Mouse (Mus musculus) v-Abl transformed pro-B cells (cell line): ENCODE data around the gene Scgn.

Source experiments
- in situ Hi-C, 2 experiments: fragments of 400-800 bp; cut with MboI; formaldehyde crosslinking; loops; one replicate each; pipeline ENCODE4 v1.15.1; 2025; ENCODE audit not compliant: unreplicated experiment in 2 of 2

Scgn gene

DNA sequence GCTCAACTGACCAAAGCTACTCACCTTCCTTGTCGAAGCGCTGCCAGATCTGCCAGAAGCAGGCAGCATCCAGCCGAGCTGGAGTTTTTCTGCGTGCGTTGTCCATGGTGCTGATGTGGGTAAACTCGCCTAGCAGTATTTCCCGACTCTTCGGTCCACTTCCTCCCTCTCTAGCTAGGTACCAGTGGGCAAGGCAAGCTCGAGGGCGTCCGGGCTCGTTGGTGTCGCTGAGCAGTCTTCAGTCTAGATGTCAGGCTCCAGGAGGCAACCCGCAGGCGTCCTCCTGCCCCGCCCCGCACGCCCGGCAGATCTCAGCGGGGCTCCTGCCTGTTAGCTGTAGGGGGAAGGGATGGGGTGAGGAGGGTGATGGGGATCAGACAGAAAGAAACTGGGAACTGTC is at the start of gene Scgn:
Scgn (minus strand) TSS at position 287 of the 400 bp plus-strand sequence.
- in situ Hi-C loops, result loop anchor here in 1 of 2 experiments (25.0 kb wide), 1 partner anchor 946 kb away; the partner anchor contains the start of genes Aldh5a1 and Gpld1

GRCm38 (mm10) chr13:24040221-24040620 is 49.2 kb upstream of the Scgn start:
- in situ Hi-C loops, result no loop called here

- in situ Hi-C loops, result no loop called here
Measured at GRCm38 (mm10) chr13:24037502-24037901, 46.5 kb upstream of the Scgn start.

DNA sequence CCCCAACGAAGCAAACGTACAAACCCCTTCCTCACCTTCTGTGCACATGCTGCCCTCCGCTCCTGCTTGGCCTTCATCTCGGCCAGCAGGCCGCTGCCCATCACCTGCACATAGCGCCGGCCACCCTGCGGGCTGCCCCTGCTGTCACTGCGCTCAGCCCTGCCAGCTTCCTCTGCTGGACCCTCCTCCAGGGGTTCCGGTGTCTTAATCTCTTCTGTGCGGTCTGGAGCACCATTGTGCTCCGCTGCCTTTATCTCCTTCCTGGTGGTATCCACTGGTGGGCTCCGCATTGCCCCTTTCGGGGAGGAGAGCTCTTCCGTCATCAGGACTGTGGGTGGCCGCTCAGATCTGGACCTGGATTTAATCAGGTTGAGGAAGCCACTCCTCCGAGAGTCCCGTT is 45.1 kb upstream of the Scgn start:
- in situ Hi-C loops, result no loop called here

- in situ Hi-C loops, result no loop called here
Measured at GRCm38 (mm10) chr13:24027191-24028170, 36.5 kb upstream of the Scgn start.

DNA sequence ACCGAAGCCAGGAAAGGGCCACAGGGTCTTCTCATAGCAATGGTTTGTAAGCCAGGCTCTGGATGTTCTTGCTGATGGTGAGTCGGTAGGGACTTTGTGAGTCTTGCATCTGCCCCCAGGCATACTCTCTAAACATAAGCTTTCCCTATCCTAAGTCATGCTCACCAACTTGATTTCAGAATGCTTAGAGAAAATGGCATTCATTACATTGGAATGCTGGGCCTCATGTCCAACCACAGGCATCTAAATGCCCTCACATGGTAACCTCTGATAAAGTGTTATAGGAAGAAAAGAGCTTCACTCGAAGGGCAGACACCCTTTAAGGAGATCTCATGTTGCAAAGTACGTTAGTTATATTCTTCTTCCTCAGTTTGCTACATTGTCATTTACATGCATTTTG is 27.5 kb upstream of the Scgn start:
- in situ Hi-C loops, result no loop called here

DNA sequence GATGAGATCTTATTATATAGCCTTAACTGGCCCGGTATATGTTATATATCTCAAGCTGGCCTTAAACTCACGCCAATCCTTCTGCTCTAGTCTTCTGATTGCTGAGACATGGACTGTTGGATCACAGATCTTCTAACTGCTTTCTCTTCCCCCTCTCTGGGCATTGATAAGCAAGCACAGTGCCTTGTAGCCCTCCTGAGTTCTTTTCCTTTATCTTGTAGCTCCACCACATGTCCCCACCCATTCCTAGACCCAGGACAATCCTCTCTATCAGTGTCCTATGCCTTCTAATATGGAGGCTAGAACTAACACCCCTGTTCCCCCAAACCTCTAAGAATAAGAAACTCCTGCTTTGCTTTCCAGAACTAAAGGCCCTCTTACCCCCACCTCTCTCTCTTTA is 14.5 kb upstream of the Scgn start:
- in situ Hi-C loops, result no loop called here

- in situ Hi-C loops, result no loop called here
Measured at GRCm38 (mm10) chr13:24001797-24002196, 10.8 kb upstream of the Scgn start.

DNA sequence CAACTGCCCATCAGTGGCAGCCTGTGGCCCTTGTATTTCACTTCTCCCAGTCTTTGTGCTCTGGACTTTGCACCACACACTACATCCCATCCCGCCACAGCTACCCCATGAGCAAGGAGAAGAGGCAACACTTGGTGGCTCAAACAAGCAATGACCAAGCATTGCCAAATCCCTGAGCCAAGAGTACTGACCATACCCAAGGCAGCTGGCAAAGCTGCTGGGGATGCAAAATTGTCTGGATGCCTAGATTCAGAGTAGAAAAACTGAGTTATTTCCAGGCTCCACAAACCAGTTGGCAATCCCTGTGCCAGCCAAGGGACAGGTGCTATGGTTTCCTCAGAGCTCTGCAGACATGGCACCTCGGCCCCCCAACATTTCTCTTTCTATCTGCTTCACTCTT is 10.1 kb upstream of the Scgn start:
- in situ Hi-C loops, result no loop called here

DNA sequence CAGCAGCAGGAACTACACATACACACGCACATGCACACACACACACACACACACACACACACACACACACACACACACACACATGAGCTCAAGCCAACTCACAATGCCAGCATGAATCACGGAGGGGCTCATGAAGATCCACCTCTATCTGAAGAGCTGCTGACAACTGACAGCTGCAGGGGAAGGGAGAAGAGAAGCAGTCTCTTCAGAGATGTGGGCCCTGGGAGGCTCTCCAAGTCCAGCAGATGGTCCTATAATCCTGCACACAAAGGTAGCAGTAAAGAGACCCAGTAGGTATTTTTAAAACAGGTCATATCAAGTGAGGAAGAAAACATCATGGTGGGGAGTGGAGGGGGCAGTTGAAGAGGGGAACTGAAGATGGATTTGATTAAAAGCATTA is 7.8 kb upstream of the Scgn start:
- in situ Hi-C loops, result loop anchor here in 1 of 2 experiments (25.0 kb wide), 1 partner anchor 938 kb away; the partner anchor contains the start of genes Aldh5a1 and Gpld1

DNA sequence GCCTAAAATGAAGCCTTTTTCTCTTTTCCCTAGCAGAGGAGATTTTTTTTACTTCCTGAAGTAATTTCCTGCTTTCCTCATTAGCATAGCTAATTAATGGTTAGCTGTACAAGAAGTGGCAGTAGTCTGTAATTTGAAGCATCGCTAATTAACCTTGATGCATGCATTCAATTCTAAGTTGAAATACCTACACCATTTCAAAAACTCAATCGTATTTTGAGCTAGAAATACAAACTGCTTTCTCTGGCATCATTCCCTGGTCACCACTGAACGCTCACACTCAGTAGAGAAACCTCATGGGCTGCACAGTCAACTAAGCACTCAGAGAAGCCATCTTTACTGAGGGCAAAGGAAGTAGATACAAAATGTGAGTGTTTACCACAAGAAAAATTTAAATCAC is 3.7 kb upstream of the Scgn start:
- in situ Hi-C loops, result loop anchor here in 1 of 2 experiments (25.0 kb wide), 1 partner anchor 943 kb away; the partner anchor contains the start of genes Aldh5a1 and Gpld1

GRCm38 (mm10) chr13:23994024-23994423 is 3.0 kb upstream of the Scgn start:
- in situ Hi-C loops, result loop anchor here in 1 of 2 experiments (25.0 kb wide), 1 partner anchor 943 kb away; the partner anchor contains the start of genes Aldh5a1 and Gpld1

GRCm38 (mm10) chr13:23990451-23990850 is 563 bp downstream of the Scgn start:
- in situ Hi-C loops, result loop anchor here in 1 of 2 experiments (25.0 kb wide), 1 partner anchor 947 kb away; the partner anchor contains the start of genes Aldh5a1 and Gpld1

GRCm38 (mm10) chr13:23985130-23985529 is 5.9 kb downstream of the Scgn start:
- in situ Hi-C loops, result loop anchor here in 1 of 2 experiments (25.0 kb wide), 1 partner anchor 952 kb away; the partner anchor contains the start of genes Aldh5a1 and Gpld1

DNA sequence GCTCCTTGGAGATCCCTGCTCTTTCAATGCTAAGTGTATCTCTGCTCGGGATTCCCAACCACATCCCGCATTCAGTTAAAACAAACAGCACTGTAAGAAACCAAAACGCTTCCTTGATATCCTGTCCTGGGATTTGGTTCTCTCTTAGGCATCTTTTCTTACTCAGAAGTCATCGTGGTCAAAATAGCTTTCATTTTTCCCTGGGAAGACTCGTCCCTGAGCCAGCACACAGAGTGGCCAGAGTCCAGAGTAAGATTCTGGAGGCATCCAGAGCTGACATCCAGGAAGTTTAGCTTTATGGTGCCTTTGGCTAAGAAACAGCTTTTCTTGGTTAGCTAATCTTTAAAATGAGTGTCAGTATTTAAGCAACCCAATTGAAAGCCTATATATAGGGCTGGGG is 18.7 kb downstream of the Scgn start:
- in situ Hi-C loops, result loop anchor here in 1 of 2 experiments (25.0 kb wide), 1 partner anchor 315 kb away; the partner anchor contains the start of gene Carmil1

DNA sequence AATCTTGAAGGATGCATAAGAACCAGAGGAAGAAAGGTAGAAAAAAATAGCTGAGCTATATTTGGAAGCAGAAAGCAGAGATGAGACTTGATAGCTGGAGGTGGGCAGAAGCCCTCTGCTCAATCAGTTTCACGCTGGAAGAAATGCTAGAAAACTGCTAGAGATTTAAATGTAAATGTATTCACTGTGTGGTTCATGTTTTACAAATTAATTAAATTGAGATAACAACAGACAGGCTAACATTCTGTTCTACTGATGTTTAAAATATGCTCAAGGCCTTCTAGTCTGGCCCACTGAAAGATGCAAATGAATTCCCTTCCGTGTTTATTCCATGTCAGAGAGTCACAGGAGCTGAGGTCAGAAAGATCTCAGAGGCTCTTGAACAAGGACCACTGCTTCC is 19.1 kb downstream of the Scgn start:
- in situ Hi-C loops, result loop anchor here in 1 of 2 experiments (25.0 kb wide), 1 partner anchor 315 kb away; the partner anchor contains the start of gene Carmil1

GRCm38 (mm10) chr13:23964909-23965308 is 26.1 kb downstream of the Scgn start:
- in situ Hi-C loops, result loop anchor here in 1 of 2 experiments (25.0 kb wide), 1 partner anchor 322 kb away; the partner anchor contains the start of gene Carmil1

- in situ Hi-C loops, result loop anchor here in 1 of 2 experiments (25.0 kb wide), 1 partner anchor 328 kb away; the partner anchor contains the start of gene Carmil1
Measured at GRCm38 (mm10) chr13:23959776-23960175, 31.2 kb downstream of the Scgn start.

GRCm38 (mm10) chr13:23950928-23951327 is 40.1 kb downstream of the Scgn start:
- in situ Hi-C loops, result loop anchor here (5.0 to 25.0 kb wide), 2 partner anchors 119 to 336 kb away; partner anchors contain the start of gene Carmil1 (in 1 of the 2)

DNA sequence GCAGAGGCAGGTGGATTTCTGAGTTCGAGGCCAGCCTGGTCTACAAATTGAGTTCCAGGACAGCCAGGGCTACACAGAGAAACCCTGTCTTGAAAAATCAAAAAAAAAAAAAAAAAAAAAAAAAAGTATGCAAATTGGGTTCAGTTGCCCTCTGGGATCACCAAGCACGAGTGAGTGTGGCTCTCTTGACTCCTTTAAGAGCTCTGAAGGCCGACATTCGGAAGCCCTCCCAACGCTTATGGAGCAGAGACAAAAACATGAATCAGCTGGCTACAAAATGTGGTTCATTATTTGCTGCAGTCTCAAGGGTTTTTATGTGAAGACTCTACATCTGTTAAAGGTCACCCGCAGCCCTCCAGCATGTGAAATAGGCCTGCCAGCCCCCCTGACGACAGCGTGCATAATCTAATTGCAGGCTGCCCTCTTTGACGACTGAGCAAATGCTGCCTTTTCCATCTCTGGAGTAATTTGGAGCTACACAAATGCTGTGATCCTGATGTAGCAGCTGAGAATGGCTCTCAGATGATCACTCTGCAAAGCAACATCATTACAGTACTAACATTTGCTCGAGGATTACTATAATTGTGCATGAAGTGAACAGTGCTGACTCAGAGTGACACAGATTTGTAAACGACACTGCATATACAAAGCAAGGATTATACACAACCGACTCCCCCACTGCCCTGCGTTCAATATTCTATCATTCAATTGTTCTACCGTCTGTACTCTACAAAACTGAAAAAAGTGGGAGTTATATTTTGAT is 41.3 kb downstream of the Scgn start:
- in situ Hi-C loops, result loop anchor here (5.0 to 25.0 kb wide), 2 partner anchors 117 to 338 kb away; partner anchors contain the start of gene Carmil1 (in 1 of the 2)
